Mouse (Mus musculus) thymus, adult 2 months (tissue): ENCODE results near the gene Sned1.

ENCODE experiments used
- CTCF ChIP-seq: fragments of 200-500 bp; IDR thresholded peaks from 2 replicates; pipeline ENCODE4 v1.5.1; 2012; ENCODE audit warnings: mild to moderate bottlenecking, control low read depth, low read length, moderate library complexity, borderline replicate concordance; ENCODE audit not compliant: control insufficient read depth, poor library complexity, insufficient read depth; ENCODE audit errors: extremely low read depth
- POLR2A ChIP-seq: fragments of 200-500 bp; IDR thresholded peaks from 2 replicates; pipeline ENCODE4 v1.6.1; 2012; ENCODE audit warnings: mild to moderate bottlenecking, low read length, control low read depth, moderate library complexity; ENCODE audit not compliant: control insufficient read depth, poor library complexity, insufficient read depth; ENCODE audit errors: extremely low read depth

DNA sequence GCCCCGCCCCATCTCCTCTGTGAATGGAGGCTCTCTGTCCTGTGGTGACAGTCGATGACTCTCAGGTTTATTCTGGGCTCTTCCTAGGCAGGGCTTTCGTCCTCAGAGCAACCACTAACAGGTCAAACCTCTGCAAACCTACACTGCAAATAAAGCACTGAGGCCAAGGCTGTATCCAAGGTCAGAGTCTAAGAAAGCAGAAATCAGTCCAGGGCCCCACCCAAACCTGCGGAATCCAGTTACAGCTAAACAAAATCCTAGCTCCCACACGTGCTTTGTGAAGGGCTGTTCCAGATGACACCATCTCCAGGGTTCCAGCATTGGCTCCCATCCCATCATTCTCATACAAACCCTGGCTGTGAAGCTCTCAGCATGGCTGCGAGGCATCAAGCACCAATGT lies 39.9 kb downstream of the Sned1 start:
- TF ChIP-seq CTCF: no peak
- no peak for TF ChIP-seq POLR2A
